Mouse (Mus musculus) 3T3-L1 (cell line): Measurements from ENCODE around the gene Fcgr4.
"Not testable (repeated sequence)": the region's sequence is repeated elsewhere in the genome, so short reads cannot be mapped to it uniquely, and the experiment has no call there.

Experiments used
- DNase-seq: peaks from one replicate; pipeline ENCODE4 v3.0.0-alpha.2; 2015; ENCODE audit warnings: low read depth, low spot score

The Fcgr4 gene

DNA sequence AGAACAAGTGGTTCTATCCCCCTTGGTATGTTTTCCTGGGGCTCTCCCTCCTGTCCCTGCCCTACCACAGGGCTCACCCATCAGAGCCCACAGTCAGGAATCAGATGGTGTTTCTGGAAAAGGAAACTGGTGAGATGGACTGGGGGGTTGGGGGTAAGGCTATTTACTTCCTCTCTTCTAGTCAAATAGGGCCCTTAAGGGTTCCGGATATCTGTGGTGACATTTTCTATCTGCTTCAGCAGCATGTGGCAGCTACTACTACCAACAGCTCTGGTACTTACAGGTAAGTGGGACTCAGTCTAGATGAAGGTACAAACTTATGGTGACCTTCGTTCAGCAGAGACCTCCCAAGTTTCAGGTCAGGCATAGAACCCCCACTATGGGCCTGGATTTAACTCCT, at the start of gene Fcgr4:
Gene Fcgr4, plus strand, starts transcription at position 184 of the 400 bp plus-strand sequence.
- DNase-seq = no peak

DNA sequence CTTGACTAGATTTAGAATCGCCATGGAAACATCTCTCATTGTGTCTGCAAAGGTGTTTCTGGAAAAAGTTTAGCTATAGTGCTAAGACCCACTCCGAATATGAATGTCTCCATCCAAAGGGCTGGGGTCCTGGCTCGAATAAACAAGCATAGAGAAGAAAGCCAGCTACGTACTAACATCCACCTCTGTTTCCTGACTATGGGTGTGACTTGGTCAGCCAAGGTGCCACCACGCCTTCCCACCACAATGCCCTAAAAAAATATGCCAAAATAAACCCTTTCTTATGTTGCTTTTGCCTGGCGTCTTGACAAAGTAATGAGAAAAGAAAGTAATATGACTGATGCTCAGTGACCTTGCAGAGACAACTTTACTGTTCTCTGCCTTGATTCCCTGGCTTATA, 46.2 kb upstream of the Fcgr4 start:
- peak; percentile 13 for DNase-seq

DNA sequence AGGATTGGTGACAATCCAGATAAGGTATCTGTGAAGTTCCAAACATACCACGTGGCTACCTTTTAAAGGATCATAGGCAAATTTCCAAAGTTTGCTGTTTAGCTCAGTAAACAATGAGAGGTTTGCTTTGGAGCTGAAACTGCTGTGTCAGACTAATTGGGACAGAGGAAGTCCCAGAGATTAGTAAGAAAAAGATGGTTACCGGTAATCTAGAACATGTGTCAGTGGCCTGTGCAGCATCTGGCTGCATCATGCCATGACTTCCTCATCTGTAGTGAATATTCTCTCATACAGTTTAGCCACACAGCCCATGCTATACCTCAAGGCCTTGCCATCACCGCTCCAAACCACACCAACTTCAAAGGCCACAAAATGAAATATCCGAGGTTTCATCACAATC, 45.8 kb upstream of the Fcgr4 start:
- peak; percentile 40 for DNase-seq

DNA sequence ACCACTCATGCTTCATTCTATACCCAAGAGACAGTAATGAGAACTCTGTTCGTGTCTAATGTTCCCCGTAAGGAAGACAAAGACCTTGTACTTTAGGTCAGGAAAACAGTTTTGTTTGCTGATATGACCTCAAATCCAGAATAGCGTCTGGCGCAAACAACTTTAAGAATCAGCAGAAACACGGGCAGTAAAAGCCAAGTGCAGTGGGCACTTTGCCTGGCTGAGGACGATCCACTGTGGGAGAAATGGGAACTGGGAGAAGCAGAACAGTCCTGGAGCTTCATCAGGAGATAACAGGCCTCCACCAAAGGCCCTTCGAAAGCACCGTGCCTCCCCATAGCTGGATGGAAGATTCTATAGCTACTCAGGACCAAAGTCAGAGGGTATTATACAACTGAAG, 44.5 kb upstream of the Fcgr4 start:
- DNase-seq = no peak

DNA sequence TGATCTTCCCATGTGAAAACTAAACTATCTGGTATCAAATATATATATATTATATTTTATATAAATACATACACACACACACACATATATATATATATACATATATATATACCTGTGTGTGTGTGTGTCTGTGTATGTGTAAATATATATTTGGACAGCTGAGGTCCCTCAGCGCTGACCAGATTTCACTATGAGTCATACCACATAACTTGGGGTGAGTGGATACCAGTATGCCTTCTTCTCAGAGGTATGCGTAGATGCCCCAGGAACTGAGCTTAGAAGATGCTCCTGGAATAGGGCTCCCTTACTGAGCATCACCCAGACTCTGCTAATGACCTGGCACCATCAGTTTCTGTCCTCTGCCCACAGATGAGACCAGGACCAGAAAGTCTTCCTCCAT, 44.0 kb upstream of the Fcgr4 start:
- DNase-seq = no peak

DNA sequence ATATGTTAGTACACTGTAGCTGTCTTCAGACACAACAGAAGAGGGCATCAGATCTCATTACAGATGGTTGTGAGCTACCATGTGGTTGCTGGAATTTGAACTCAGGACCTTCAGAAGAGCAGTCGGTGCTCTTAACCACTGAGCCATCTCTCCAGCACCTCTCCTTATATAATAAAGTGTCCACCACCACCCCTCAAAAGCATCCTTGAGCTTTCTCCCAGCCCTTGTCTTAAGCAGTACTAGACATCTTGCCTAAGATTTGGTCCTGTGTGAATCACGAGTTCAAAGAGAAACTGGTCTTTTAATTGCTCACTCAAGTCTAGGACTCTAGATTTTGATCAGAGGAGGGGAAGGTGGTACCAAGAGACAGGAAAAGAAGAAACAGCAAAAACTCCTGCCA, 43.4 kb upstream of the Fcgr4 start:
- DNase-seq = not testable (repeated sequence)

DNA sequence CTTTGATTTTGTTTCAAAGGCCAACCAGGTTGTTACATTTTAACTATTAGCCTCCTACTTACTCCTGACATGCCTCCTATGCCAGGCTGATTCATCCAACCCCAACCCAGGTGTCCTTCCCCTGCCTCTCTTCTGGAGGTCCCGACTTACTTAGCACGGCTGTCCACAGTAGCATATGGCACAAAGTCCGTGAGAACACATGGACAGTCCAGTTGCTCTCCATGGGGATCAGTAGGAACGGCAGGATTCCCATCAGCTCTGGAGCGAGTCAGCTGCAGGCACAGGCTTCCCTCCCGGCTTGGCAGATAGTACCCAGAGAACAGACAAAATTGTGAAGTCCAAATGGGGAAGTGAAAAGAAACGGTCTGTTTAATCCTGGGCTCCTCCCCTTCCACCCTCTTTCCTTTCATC, 43.0 kb upstream of the Fcgr4 start:
- no peak for DNase-seq

DNA sequence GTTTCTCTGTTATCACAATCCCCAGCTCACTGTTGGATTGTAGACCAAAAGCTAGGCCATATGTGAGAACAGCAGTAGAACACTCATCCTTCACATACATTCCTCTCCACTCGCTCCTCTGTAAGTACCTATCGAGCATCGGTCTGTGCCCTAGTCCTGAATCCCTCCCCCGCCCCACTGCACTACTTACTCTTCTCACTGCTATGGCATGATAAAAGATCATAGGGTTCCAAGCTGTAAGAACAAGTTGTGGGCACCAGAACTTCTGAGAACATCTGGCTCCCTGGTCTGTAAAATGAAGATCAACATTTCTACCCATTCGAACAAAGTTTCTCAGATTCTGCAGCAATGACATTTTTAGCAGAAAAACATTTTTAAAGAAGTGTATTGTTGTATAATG, 42.3 kb upstream of the Fcgr4 start, which contains the start of gene Fcgr2b:
Gene Fcgr2b, minus strand, starts transcription at position 101 of the 400 bp plus-strand sequence.
- DNase-seq = no peak

DNA sequence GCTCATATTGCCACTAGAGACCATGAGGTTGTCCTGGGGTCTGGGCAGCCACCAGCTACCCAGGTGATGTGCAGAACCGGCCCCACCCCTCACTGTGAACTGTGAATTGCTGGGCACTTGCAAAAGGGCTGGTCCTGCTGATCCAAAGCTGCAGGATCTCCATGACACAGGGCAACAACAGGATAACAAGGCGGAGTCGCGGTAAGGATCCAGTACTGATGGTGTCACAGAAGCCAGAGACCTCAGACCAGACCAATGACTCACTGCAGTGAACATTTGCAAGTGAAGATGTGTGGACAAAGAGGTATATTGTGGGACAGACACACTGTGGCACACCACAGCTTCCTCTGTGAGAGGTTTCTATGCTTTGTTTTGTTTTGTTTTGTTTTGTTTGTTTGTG, 40.1 kb upstream of the Fcgr4 start:
- DNase-seq = no peak

DNA sequence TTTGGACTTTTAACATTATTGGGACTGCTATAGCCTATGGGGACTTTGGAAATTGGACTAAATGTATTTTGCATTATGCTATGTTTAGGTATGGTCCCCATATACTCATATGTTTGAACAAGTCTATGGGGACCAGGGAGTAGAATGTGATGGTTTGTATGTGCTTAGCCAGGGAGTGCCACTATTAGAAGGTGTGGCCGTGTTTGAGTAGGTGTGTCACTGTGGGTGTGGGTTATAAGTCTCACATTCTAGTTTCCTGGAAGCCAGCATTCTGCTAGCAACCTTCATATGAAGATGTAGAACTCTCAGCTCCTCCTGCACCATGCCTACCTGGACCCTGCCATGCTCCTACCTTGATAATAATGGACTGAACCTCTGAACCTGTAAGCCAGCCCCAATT, 37.0 kb upstream of the Fcgr4 start:
- DNase-seq = not testable (repeated sequence)

DNA sequence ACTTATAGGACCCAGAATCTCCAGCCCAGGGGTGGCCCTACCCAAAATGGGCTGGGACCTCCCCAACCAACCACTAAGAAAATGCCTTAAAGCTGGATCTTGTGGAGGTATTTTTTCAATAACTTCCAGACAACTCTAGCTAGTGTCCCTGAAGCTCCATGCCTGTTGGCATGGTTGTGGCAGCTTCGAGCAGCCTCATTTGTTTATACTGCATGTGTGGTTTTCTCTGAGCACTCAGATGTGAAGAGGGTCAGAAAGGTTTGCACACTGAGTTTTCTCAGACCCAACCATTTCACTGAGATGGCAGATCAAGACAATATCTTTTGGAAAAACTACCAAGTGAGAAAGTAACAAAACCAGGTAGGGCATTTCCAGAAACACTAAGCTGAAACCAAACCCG, 36.4 kb upstream of the Fcgr4 start:
- DNase-seq = no peak

DNA sequence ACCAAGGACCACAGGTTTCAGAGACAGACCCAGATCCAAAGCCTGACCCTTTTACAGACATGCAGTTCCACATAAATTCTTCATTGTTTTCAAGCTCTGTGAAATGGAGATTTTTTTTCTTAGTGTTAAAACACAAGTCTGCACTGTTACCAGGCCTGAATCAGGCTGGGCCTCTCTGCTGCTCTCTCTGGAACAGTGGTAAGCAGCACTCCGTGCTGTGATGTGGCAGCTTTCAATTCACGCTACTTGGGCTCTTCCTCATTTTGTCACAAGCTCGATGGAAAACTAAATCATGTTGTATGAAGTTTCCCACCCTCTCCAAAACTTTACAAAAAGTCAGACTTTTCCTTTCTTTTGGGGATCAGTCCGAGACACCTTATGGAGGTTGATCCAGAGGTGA, 35.7 kb upstream of the Fcgr4 start:
- DNase-seq = no peak

DNA sequence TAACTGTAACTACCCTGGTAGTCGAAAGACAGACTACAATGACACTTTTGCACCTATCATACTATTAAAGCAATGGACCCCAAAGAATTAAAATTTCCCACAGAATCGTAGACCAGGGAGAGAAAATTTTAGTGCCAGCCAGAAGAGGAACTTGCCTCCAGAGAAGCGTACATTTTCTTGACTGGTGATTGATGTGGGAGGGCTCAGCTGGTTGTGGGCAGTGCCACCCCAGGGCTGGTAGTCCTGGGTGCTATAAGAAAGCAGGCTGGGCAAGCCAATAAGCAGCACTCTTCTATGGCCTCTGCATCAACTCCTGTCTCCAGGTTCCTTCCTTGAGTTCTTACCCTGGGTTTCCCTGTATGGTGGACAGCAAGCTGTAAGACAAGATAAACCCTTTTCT, 33.6 kb upstream of the Fcgr4 start:
- no peak for DNase-seq

DNA sequence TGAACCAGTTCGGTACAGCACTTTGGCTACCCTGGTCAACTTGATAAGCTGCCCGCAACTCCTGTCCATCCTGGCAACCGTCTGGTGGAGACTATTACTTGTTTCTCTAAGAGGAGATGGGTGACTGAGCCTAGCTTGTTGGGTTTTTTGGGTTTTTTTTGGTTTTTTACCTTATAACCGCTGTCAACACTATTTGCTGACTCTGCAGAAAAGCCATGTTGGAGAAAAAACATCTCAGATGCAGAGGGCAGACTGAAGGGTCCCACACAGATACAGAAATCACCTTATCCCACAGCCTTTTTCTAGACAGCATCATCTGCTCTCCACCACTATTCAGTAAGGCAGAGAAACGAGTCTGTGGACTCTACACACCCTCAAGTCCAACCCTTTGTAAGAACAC, 32.9 kb upstream of the Fcgr4 start:
- no peak for DNase-seq

DNA sequence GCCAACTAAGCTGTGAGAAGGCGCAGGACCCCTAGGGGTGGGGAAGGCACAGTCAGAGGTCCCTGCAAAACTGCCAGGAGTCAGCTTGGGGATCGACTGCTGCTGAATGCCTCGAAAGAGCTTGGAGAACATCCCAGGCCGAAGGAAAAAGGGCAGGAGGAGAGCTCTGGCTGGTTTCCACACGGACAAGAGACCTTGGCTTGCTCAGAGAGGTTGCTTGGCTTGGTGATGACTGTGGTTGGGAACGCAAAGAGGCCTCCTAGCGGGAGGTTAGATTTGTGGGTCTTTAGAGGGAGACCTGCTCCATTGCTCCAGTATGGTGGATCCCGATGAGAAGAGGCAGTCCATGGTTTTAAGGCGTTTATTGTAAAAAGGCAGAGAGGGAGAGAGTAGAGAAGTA, 29.1 kb upstream of the Fcgr4 start:
- DNase-seq = no peak

DNA sequence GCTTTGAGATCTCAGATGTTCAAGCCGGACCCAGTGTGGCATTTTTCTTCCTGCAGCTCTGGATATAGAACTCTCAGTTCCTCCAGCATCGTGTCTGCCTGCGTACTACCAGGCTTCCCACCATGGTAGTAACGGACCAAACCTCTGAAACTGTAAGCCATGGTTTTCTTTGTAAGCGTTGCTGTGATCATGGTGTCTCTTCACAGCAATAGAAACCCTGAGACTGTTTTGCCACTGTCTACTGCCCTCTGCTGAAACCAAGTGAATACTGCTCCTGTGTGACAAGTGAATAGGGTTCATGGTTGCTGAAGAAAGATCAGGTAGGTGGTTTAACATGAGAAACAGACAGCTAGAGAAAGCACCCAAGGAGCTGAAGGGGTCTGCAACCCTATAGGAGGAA, 26.2 kb upstream of the Fcgr4 start:
- peak; percentile 80 for DNase-seq

DNA sequence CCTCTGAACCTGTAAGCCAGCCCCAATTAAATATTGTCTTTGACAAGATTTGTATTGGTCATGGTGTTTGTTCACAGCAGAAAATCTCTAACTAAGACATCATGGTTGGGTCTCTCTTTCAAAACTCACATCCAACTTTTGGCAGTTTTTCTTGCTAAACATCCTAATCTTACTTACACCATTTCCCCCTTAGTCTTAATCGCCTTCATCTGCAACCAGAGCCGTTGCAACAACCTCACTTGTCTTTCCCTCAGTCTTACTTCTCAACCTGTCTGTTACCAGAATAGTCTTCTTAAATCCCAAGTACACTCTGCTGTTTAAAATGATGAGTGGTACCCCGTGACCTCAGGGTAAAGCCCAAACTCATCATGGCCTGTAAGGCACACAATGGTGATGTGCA, 22.7 kb upstream of the Fcgr4 start:
- DNase-seq = no peak

DNA sequence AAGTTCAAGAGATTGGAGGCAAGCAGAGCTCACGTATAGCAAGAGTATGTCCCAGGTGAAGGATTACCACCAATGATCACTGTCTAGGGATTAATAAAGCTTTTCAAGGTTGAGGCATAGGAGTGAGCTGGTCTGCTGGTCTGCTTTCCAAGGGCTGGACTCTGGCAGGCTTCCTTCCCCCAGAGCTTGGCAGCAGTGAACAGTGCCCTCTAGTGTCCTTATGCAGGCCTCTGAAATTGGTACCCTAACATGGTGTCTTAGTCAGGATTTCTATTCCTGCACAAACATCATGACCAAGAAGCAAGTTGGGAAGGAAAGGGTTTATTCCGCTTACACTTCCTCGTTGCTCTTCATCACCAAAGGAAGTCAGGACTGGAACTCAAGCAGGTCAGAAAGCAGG, 22.0 kb upstream of the Fcgr4 start:
- DNase-seq = peak; percentile 91

DNA sequence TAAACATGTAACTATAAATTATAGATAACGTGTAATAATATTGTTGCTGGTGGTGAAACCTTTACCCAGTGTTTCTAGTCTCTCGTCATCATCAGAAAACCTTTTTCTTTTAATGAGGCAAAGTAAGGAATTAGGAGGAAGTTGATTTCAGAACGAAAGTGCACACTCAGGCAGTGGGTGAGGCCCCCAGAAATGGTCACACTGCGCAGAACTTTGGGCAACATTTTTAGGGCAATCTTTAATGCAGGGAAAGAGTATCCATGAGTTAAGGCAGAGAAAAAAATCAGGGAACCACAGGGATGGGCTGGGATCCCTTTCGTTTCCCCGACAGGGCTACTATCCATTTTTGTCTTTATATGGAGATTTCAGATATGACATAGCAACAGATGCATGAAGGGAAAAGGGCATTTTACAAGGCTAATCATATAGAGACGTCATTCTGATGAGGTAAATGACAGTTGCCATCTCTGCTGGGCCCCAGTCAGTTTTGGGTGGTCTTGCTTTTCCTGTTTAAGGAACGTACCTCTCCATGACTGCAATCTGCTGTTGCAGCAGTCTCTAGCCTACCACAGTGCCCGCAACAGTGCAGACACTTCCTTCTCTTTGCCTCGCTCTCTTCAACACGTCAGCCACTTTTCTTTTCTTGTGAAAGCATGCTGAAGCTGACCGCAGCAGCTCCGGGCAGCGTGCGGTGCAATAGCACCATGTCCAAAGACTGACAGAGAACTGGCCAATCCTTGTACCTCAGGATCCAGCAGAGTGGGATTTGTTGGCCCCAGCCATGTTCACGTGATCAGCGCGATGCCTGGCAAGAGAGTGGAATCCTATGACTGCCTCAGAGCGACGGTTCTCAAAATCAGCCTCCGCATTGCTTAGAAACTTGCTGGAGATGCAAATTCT, 20.7 kb upstream of the Fcgr4 start:
- DNase-seq = peak; percentile 66

DNA sequence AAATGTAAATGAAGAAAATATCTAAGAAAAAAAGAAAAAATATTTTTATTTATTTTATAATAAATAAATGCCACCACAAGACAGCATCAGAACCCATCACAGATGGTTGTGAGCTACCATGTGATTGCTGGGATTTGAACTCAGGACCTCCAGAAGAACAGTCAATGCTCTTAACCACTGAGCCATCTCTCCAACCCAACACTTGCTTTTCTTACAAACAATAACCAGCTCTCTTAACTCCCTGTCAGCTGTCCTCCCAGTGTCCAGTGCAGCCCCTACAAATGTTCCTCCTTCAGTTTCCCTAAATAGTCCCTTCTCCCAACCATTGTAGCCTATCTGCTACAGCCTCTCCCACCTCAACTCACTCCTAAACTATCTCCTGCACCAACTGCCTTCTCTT, 18.9 kb upstream of the Fcgr4 start:
- DNase-seq = no peak

DNA sequence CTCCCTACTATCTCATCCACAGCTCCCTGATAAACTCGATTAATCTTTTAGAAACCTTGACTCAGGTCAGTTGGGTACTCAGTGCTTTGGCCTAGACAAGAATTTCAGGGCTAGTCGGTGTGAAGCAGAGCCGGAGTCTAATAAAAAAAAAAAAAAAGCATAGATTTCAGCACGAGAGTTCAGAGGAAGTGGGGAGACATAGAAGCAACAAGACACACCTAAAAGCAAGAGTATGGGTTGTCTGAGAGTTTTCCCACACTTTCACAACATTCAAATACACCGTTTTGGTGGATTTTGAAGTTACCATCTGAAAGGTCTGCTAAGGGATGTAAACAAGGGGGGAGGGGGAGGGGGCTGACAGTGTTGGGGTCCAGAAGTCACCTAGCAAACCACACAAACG, 13.6 kb upstream of the Fcgr4 start:
- DNase-seq = no peak

DNA sequence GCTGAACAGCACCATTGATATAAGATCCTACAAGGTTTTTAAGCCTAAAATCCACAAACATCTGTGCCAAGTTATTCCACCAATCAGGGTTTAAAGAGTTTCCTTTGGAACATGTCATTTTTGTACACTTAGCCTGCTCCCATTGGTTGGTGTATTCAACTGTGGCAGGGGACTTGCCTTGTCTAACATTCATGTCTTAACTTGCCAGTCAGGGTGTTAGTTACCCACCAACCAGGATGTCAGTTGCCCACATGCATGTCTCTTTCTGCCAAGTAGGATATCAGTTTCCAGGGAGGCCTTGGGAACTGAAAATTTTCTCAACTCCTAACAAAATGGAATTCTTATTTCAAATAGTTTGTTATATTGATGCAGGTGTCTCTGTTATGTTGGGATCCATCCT, 13.1 kb upstream of the Fcgr4 start:
- no peak for DNase-seq

DNA sequence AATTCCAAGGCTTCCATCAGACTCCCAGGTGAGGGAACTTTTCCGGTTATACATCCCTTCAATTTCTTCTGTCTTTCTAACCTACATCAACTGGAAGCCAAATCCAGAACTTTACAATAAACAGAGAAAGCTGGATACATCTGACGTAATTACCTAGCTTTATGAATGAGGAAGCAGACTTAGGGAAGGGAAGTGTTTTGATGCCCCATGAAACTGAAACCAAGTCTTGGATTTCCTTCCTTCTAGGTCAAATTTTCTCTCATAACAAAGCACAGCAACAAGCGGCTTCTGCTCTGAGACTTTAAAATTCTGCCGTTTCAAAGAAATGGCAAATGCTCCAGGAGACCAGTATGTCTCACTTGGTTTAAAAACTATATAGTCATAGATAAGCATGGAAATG, 12.4 kb upstream of the Fcgr4 start:
- no peak for DNase-seq

DNA sequence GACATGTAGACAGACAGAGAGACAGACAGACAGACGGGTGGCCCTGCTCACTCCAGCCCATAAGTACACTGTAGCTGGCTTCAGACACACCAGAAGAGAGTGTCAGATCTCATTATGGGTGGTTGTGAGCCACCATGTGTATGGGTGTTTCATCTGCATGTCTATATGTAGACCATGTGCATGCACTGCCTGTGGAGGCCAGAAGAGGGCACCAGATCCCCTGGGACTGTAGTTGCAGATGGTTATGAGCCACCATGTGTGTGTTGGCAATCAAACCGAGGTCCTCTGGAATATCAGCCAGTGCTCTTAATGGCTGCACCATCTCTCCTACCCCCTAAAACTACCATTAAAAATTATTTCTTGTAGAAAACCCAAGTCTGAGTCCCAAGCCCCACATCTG, 11.8 kb upstream of the Fcgr4 start:
- DNase-seq = peak; percentile 36
